Mouse (Mus musculus): ENCODE measurements around the gene Wdr17.

Gene Wdr17

DNA sequence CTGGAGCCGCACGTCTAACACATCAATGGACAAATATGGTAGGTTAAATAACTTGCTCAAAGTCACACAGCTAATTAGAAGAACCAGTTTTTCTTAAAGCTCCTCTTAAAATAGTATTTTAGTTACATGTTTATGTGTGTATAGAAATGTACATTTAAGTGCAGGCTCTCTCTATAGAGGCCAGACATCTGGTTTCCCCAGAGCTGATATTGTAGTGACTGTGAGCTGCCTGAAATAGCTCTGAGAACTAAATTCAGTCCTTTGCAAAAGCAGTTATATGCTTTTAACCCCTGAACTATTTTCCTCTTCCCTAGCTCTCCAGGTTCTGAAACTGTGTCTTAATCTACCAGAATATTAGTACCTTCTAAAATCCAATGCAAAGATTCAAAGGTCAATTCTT, 289.6 kb downstream of the Wdr17 start:
- no peak for DNase-seq (ENCODE audit: low spot score)

DNA sequence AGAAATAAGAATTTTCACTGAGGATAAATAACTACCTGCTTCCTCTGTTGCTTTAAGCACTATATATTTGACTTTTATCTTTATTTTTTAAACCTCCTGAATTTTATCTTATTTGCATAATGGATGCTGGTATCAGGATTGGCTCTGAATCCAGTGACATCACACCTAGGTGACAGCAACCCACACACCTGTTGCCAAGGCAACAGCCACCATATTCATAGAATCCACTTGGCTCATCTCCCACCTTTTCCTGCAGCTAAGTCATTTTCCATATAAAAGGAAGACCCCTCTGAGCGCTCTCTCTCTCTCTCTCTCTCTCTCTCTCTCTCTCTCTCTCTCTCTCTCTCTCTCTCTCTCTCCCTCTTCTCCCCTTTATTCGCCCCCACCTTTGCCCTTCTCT, 290.0 kb downstream of the Wdr17 start:
- no peak for DNase-seq (ENCODE audit: low spot score)

DNA sequence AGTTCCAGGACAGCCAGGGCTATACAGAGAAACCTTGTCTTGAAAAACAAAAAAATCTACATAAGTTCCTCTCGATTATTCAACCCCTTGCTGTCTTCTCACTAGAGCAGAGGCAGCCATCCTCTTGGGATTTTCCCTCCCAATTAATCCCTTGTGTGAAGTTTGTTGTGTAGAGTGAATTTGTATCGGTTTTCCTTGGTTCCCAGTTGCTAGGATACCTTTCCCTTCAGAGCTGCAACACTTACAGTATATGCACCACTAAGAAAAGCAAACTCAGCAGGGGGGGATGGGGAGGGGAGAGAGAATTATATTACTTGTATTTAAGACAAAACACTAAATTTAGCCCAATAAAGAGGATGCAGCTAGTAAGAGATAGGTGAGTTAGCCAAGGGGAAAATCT, 290.9 kb downstream of the Wdr17 start:
- no peak for DNase-seq (ENCODE audit: low spot score)

DNA sequence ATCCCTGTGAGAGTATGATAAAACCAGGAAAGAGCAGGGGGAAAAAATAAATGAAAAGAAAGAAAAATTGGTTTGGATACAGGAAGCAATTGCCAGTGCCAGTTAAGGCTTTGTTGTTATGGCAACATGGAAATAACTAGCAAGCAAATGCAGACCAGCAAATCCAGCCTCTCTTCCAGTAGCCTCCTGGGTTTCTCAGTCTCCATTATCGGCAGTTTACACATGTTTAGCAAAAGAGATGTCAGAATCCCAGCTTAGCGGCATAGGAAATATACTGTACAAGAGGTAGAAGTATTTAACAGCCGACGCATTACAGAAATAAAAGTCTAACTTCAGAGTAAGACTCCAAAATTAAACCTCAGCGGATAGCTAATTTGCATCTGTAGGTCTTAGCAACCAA, 292.4 kb downstream of the Wdr17 start:
- no peak for DNase-seq (ENCODE audit: low spot score)

DNA sequence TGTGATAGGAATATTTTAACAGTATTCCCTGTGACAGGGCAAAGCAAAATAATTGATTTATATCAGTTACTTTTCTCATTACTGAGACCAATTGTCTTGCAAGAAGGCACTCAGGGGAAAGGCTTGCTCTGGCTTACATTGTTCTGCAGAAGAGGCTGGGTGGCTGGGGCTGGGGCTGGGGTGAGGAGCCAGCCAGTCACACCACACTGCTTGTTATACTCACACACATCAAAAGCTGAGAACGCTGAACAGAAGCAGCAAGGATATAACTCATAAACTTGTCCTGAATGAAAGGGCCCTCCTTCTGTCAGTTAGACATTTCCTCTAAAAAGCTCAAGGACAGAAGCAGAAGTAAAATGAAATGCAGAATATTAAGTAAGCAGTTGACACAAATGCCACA, 304.1 kb downstream of the Wdr17 start:
- no peak for DNase-seq (ENCODE audit: low spot score)

DNA sequence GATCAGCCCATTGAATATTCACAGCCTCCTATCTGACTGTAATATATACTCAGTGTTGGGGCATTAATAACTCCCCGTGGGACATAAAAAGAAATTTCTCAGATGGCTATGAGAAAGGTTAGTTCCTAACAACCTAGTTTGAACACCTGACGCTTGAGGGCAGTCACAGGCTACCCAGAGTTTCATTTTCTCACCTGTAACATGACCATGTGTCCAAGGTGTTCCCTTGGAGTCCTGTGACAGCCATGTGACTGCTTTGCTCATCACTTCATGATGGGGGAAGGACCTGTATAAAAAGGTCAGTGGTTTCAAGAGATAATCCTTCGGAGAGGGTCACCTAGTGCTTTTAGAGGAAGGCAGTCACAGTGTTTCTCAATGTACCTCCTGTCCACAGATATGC, 305.5 kb downstream of the Wdr17 start:
- no peak for DNase-seq (ENCODE audit: low spot score)

All from embryo, embryonic 10.5 days (tissue).